Mouse (Mus musculus): ENCODE results near the gene Ube2i. TPM values are rescaled to one million over a fixed set of nuclear protein-coding genes. Genes with fewer than 3 reads are reported as not detected.
A peak's percentile ranks its signal among the peaks of the same experiment; 100 is the strongest.

The Ube2i gene
- 713 and 760 TPM in 2 replicates for polyA plus RNA-seq (2016; fragmentation: Nextera tagmentation; extraction: Ambion mirVana)

DNA sequence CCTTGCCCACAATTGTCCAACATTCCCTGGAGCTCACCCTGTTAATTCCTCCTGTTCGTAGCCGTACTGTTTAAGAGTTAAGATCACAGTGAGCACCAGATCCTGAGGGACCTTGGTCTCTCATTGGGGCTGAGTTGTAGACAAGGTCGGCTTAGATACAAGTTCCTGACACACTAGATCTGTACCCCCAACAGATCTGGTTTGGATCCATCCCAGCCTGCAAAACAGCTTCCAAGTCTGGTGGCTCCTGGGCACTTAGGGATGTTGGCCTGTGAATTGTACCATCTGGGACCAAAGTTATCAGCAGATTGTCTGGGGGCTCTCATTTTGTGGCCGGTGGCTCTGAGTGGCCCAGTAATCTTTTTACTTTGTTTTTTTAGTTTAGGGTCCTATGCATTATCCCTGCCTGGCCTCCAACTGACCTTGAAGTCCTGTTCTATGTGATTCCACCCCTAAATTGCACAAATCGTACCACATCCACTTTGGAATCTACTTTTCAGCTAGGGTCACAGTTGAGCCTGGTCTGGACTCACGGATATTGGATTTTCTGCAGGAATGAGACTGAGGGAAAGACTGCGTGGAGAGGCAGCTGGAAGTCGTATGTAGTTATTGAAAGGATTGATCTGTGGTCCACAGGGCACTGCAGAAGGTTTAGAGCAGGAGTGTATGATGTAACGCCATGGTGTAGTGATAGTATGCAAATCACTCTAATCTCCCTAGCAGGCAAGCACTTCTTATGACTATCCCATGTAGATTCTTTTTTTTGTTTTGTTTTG is at the start of gene Ube2i:
TSS of gene Ube2i (minus strand) at position 52 of the 776 bp plus-strand sequence.
- peaks cover 31% of the 10 kb centered on the region for H3K4me1 ChIP-seq
- H3K9me3 ChIP-seq (replicated peaks), result no peaks in the 10 kb centered on the region
- H3K27ac ChIP-seq, result peak within 1 kb of the TSS; percentile 98
- no peaks in the 10 kb centered on the region for H3K27me3 ChIP-seq
- peaks cover under 1% of the 10 kb centered on the region; the same call in 1 of the 2 replicates for H3K36me3 ChIP-seq
- H3K4me3 ChIP-seq, result peak within 1 kb of the TSS; percentile 98
- no peak for ATAC-seq (ENCODE audit: low FRiP score)
- H3K9ac ChIP-seq, result peak within 1 kb of the TSS; percentile 100
- peak within 1 kb of the TSS; percentile 99 for H3K4me2 ChIP-seq (replicated peaks)
- 83% methylated on average over 9 of the region's 9 CpGs for WGBS

DNA sequence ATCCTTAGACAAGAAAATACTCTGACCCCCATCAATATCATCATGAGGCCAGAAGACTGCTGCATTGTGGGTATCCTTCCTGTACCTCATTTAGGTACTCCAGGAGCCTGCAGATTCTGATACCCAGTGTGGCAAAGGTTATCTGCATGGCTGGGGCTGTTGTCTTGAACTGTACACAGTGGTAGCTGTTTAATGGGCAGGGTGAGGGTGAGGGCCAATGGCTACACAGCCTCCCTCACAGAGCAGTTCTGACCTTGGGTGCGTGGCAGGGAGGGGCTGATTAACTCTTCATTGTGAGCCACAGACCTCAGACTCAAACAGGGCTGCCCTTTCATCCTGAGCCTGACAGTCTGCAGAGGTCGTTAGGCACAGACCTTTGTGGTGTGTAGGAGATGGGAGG is 48.5 kb upstream of the Ube2i start:
- no peaks in the 10 kb centered on the region for H3K9me3 ChIP-seq (replicated peaks)
- H3K36me3 ChIP-seq, result no peaks in the 10 kb centered on the region
- H3K27ac ChIP-seq, result no peak overlapping the region
- peaks cover 4% of the 10 kb centered on the region; the same call in 1 of the 2 replicates for H3K27me3 ChIP-seq
- no peak for ATAC-seq (ENCODE audit: low FRiP score)
- H3K9ac ChIP-seq, result no peak overlapping the region
- no peak overlapping the region for H3K4me2 ChIP-seq (replicated peaks)
- no peak overlapping the region for H3K4me3 ChIP-seq
- WGBS, result 34% methylated on average over 2 of the region's 2 CpGs
- no peaks in the 10 kb centered on the region for H3K4me1 ChIP-seq

DNA sequence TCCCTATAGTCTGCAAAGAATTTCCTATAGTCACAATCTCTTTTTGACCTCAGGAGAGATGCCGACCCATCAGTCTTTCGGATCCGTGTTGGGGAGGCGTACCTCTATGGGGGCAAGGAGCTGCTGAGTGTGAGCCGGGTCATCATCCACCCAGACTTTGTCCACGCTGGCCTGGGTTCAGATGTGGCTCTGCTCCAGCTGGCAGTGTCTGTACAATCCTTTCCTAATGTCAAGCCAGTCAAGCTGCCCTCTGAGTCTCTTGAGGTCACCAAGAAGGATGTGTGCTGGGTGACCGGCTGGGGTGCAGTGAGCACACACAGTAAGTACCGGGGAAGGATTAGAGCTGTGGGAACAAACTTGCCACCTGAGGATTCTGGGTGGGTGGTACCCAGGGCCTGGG is 46.4 kb upstream of the Ube2i start:
- Histone ChIP-seq H3K4me3 (no peak overlapping the region), H3K9me3 (replicated peaks) (no peaks in the 10 kb centered on the region), H3K27me3 (peaks cover 4% of the 10 kb centered on the region; the same call in 1 of the 2 replicates), H3K27ac (no peak overlapping the region), H3K36me3 (no peaks in the 10 kb centered on the region), H3K9ac (no peak overlapping the region), H3K4me2 (replicated peaks) (no peak overlapping the region), H3K4me1 (no peaks in the 10 kb centered on the region)
- no peak for ATAC-seq (ENCODE audit: low FRiP score)
- WGBS, result 89% methylated on average over 8 of the region's 8 CpGs

DNA sequence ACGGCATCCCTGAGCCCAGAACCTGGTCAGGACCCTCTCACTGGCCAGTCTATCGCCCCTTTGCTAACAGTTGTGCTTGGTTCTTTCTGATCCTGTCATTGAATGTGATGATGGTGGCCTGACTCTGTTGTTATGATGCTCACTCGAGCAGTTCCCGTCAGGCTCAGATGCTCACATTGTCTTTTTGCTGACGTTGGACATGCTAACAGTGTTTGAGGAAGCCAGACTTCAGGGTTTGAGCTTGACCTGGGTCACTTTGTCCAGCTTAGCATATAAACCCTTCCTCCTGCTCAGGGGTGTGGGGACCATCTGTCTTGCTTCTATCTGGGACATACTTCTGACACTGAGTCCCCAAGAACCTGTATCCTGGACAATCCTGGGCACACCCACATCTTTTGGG is 43.9 kb upstream of the Ube2i start, which contains the start of gene Prss29:
TSS of gene Prss29 (plus strand) at position 301 of the 400 bp plus-strand sequence.
- Histone ChIP-seq H3K36me3 (no peaks in the 10 kb centered on the region), H3K27me3 (peaks cover 3% of the 10 kb centered on the region; the same call in 1 of the 2 replicates), H3K4me1 (no peaks in the 10 kb centered on the region), H3K4me2 (replicated peaks) (no peak within 1 kb of the TSS), H3K4me3 (no peak within 1 kb of the TSS), H3K9ac (no peak within 1 kb of the TSS), H3K27ac (no peak within 1 kb of the TSS), H3K9me3 (replicated peaks) (no peaks in the 10 kb centered on the region)
- WGBS, result 78% methylated on average over 5 of the region's 5 CpGs
- ATAC-seq (ENCODE audit: low FRiP score), result no peak

DNA sequence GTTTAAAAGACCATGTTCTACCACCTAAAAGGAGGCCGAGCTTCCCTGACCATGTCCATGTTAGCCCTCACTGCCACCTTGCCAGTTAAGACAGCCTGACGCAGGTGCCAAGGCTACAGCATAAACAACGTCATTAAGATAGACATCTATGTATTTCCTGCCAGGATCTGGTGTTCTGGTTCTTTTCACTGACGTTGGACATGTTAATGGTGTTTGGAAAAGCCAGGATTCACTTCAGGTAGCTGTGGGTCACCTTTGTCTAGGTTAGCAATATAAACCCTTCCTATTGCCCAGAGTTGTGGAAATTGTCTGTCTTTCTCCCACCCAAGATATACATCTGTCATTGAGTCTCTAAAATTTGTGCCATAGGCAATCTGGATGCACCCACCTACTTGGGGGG is 33.9 kb upstream of the Ube2i start, which contains the start of gene Prss28:
TSS of gene Prss28 (plus strand) at position 301 of the 400 bp plus-strand sequence.
- H3K4me3 ChIP-seq, result no peak within 1 kb of the TSS
- no peak within 1 kb of the TSS for H3K27ac ChIP-seq
- H3K9ac ChIP-seq, result no peak within 1 kb of the TSS
- H3K4me1 ChIP-seq, result no peaks in the 10 kb centered on the region
- no peak within 1 kb of the TSS for H3K4me2 ChIP-seq (replicated peaks)
- 90% methylated on average over 4 of the region's 4 CpGs for whole genome bisulfite sequencing
- no peak for ATAC-seq (ENCODE audit: low FRiP score)
- 0 out of 2 replicates have a peak, but pooled peaks cover 2% of the 10 kb centered on the region for H3K27me3 ChIP-seq
- no peaks in the 10 kb centered on the region for H3K9me3 ChIP-seq (replicated peaks)
- H3K36me3 ChIP-seq, result no peaks in the 10 kb centered on the region

DNA sequence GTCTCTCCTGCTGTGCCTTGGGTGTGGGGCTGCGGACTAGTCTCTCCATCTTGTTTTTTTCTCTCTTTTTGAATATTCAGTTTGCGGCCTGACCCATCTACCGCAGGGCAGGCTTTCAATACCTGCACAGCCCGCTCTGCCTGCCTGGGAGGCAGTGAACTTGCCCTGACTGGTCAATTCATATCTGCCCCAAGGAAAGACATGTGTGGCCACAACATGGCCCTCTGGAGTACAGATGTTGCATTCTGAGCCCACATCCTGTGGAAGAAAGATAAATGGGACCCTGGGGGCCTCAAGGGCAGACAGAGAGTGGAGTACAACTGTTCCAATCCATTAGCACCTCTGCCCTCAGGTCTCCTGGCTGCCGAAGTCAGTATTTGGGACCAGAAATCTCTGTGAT is 23.7 kb upstream of the Ube2i start, which contains the start of gene Prss34:
TSS of gene Prss34 (plus strand) at position 301 of the 400 bp plus-strand sequence.
- 81% methylated on average over 5 of the region's 5 CpGs for WGBS
- Histone ChIP-seq H3K4me3 (no peak within 1 kb of the TSS), H3K36me3 (no peaks in the 10 kb centered on the region), H3K4me2 (replicated peaks) (no peak within 1 kb of the TSS), H3K27me3 (no peaks in the 10 kb centered on the region), H3K9me3 (replicated peaks) (no peaks in the 10 kb centered on the region), H3K27ac (no peak within 1 kb of the TSS), H3K9ac (no peak within 1 kb of the TSS), H3K4me1 (no peaks in the 10 kb centered on the region)
- no peak for ATAC-seq (ENCODE audit: low FRiP score)

DNA sequence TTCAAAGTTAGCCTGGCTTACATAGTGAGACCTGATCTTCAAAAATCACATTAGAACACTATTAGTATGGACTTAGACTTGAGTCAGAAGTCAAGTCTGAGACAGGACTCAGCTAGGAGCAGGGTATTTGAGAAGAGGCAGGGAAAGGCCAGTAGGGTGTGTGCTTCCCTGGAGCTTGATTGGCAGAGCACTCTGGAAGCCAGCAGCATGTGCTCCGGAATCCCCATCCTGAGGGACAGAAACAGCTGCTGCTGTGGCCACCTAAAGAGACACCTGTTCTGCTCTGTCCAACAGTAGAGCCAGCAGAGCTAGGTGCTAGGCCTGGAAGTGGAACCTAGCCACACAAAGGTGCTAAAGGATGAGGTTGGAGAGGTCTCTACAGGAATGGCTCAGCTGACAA is 19.7 kb upstream of the Ube2i start:
- ATAC-seq (ENCODE audit: low FRiP score), result no peak
- H3K4me2 ChIP-seq (replicated peaks), result no peak overlapping the region
- WGBS, result 59% methylated on average over 1 of the region's 1 CpGs

DNA sequence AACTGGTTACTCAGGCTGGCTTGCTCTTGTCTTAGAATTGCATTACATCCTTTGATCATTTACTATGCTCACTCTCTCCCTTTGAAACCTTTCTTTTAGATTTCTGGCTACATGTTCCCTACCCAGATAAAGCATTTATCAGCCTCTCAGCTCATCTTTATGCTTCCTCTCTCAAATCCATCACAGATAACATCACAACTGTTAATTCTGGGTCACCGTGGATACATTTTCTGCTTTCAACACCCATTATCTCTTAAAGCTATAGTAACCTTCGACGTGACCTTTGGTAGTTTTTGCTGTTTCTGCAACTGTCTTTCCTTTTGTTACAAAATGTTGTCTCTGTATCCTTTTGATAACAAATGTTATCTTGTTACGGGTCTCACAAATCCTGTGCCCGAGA is 19.1 kb upstream of the Ube2i start:
- Histone ChIP-seq H3K9me3 (replicated peaks) (no peaks in the 10 kb centered on the region), H3K4me1 (no peaks in the 10 kb centered on the region), H3K4me3 (no peak overlapping the region), H3K27ac (no peak overlapping the region), H3K36me3 (no peaks in the 10 kb centered on the region), H3K4me2 (replicated peaks) (no peak overlapping the region), H3K27me3 (no peaks in the 10 kb centered on the region), H3K9ac (no peak overlapping the region)
- ATAC-seq (ENCODE audit: low FRiP score), result no peak
- 80% methylated on average over 5 of the region's 5 CpGs for WGBS

More for the DNA sequence above, 19.7 kb upstream of the Ube2i start:
- Histone ChIP-seq H3K9ac (no peak overlapping the region), H3K4me3 (no peak overlapping the region), H3K9me3 (replicated peaks) (no peaks in the 10 kb centered on the region), H3K36me3 (no peaks in the 10 kb centered on the region), H3K27me3 (no peaks in the 10 kb centered on the region), H3K27ac (no peak overlapping the region), H3K4me1 (no peaks in the 10 kb centered on the region)

DNA sequence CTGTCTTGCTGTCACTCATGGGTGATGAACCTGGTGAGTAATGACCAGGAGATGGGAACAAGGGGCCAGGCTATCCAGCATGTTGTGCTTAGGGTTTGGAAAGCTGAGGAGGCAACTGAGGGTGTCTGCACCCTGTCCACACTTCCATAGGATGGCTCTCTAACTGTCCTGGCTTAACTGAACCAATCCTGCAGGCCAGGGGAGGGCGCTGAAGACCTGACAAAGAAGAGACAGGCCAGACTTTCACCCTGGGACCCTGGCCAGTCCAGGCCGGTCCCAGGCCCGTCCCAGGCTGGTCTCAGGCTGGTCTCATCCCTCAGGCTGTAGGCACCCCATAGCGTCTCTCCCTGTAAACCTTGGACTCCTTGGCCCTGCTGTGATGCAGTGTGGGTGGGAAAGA is 16.0 kb upstream of the Ube2i start:
- no peak for ATAC-seq (ENCODE audit: low FRiP score)

DNA sequence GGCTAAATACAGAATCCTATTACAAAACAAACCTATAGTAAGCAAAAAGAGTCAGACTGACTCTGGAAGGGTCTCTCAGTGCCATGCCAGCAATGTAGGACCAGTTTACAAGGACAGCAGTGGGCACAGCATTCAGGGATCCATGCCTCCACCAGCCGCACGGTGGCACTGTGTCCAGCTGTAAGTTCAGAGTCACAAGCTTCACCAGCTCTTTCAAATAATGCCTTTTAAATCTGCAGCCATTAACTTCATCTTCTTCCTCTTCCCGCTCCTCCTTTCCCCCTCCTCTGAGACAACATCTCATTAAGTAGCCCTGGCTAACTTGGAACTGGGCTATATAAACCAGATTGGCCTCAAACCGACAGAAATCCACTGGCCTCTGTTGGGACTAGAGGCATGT is 14.4 kb upstream of the Ube2i start:
- Histone ChIP-seq H3K27ac (no peak overlapping the region), H3K9me3 (replicated peaks) (no peaks in the 10 kb centered on the region), H3K4me2 (replicated peaks) (no peak overlapping the region), H3K36me3 (no peaks in the 10 kb centered on the region), H3K4me3 (no peak overlapping the region), H3K27me3 (no peaks in the 10 kb centered on the region), H3K9ac (no peak overlapping the region), H3K4me1 (no peaks in the 10 kb centered on the region)
- ATAC-seq (ENCODE audit: low FRiP score), result no peak
- WGBS, result 34% methylated on average over 4 of the region's 4 CpGs

More for the DNA sequence above, 16.0 kb upstream of the Ube2i start:
- 39% methylated on average over 4 of the region's 4 CpGs for WGBS
- no peaks in the 10 kb centered on the region for H3K9me3 ChIP-seq (replicated peaks)
- no peak overlapping the region for H3K27ac ChIP-seq
- H3K27me3 ChIP-seq, result no peaks in the 10 kb centered on the region
- H3K36me3 ChIP-seq, result no peaks in the 10 kb centered on the region
- H3K9ac ChIP-seq, result no peak overlapping the region
- H3K4me1 ChIP-seq, result no peaks in the 10 kb centered on the region
- H3K4me3 ChIP-seq, result no peak overlapping the region
- no peak overlapping the region for H3K4me2 ChIP-seq (replicated peaks)

DNA sequence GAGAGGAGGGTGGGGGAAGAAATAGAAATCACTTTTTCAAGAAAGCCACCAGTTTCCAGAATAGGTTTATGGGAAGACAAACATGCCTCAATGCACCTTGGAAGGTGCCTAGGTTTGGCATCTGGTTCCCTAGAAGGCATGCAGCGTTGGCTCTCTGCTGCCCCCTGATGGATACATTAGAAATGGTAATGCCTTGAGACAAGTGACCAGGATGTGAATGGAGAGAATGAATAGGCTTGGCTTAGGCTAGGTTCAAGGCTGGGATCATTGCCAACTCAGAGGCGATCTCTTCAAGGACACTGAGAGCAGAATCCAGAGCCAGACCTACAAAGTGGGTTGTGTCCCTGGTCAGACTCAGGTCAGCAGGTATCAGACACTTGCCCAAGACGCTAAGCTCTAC is 10.6 kb upstream of the Ube2i start:
- 17% methylated on average over 3 of the region's 3 CpGs for WGBS
- no peaks in the 10 kb centered on the region for H3K9me3 ChIP-seq (replicated peaks)

DNA sequence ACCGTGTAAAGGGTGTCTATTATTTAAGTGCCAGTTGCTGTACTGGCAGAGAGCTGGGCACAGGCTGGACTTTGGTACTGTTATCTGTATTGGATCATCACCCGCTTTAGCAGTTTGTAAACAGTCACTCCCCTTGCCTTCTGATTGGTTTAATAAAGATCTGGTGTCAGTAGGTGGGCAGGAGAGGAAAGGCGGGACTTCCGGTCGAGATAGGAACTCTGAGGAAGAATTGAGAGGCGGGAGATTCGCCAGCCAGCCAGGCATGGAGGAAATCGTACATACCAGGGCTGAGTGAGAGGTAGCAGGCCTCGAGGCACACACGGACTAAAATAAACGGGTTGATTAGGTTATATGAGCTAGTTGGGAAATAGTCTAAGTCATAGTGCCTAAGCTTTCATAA is 7.7 kb upstream of the Ube2i start:
- Histone ChIP-seq H3K9ac (no peak overlapping the region), H3K4me3 (no peak overlapping the region), H3K27me3 (no peaks in the 10 kb centered on the region), H3K9me3 (replicated peaks) (no peaks in the 10 kb centered on the region), H3K36me3 (no peaks in the 10 kb centered on the region), H3K4me2 (replicated peaks) (no peak overlapping the region), H3K27ac (no peak overlapping the region), H3K4me1 (no peaks in the 10 kb centered on the region)
- WGBS, result 49% methylated on average over 11 of the region's 11 CpGs
- no peak for ATAC-seq (ENCODE audit: low FRiP score)

More for the DNA sequence above, 10.6 kb upstream of the Ube2i start:
- Histone ChIP-seq H3K27ac (no peak overlapping the region), H3K36me3 (no peaks in the 10 kb centered on the region), H3K4me1 (no peaks in the 10 kb centered on the region), H3K4me2 (replicated peaks) (no peak overlapping the region), H3K27me3 (no peaks in the 10 kb centered on the region), H3K9ac (no peak overlapping the region), H3K4me3 (no peak overlapping the region)
- ATAC-seq (ENCODE audit: low FRiP score), result no peak

DNA sequence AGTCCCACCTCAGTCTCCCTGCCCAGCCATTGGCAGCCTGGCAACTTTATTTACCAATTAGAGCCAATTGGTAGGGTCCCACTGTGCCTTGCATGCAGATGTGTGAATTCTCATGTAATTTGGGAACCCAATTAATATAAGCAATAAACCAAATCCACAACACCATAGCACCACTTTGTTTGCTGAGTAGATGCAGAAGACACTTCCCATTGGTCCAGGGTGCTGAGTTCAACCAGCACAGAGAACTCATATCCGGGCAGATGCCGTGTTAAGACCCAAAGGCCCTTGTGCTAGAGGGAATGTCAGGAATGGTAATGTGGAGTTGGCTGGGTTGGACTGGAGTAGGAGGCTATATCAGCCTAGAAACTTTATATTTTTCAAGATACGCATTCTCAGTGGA is 1.4 kb upstream of the Ube2i start:
- Histone ChIP-seq H3K9ac (no peak overlapping the region), H3K4me2 (replicated peaks) (no peak overlapping the region), H3K9me3 (replicated peaks) (no peaks in the 10 kb centered on the region), H3K4me3 (no peak overlapping the region), H3K4me1 (peaks cover 22% of the 10 kb centered on the region), H3K36me3 (no peaks in the 10 kb centered on the region), H3K27me3 (no peaks in the 10 kb centered on the region), H3K27ac (no peak overlapping the region)
- 97% methylated on average over 3 of the region's 3 CpGs for WGBS
- ATAC-seq (ENCODE audit: low FRiP score), result no peak
